Mouse (Mus musculus): ENCODE results near the gene Gm36028.

DNA sequence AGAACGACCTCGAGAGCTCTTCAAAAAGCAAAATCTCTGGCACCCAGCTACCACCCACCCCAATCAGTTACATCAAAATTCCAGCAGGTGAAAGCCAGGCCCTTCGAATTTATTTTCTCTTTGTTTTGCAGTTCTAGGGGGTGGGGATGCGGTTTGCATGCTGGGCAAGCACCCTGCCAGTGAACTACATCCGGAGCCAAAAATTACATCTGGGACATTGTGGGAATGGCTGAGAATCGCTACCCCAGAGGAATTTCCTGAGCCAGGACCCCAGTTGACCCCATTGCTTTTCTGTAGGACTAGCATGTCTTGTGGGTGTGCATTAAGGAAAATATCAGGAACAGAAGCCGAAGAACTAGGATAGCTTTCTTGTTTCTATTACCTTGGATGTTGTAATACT lies 29.9 kb downstream of the Gm36028 start:
- TF ChIP-seq CTCF (IDR thresholded peaks at IDR 0.05; ENCODE audit: low read depth, low read length) (no peak), EP300 (IDR thresholded peaks at IDR 0.05; ENCODE audit: insufficient read depth, low read depth, low read length) (no peak)

All from ES-Bruce4 (cell line).